Comparison of ENCODE assay signal across 9 mouse cellular contexts in genomic region chr4:46731590-46731989, GRCm38 (mm10).
DNase-seq lines count a peak whose midpoint lies in the region; ATAC-seq and TF ChIP-seq lines count a peak whose summit lies in the region.
"Had no signal": no experiment of that assay in that cellular context is flagged by ENCODE, and none has a peak within 500 bp of the region (broad histone marks: within the 10 kb centered on the region; RNA-seq: fewer than 3 reads in every experiment).

No protein-coding gene starts in this region.

- H3K9ac ChIP-seq in embryonic facial prominence, embryonic 11.5 days (replicated peaks; ENCODE audit: low read length) = no peak overlapping the region
- no peak overlapping the region for H3K9ac ChIP-seq in hindbrain, embryonic 15.5 days
- H3K9ac ChIP-seq in midbrain, postnatal 0 days (replicated peaks; ENCODE audit: low read length, poor library complexity, severe bottlenecking) = no peak overlapping the region
- H3K9ac ChIP-seq: lung, embryonic 14.5 days had no signal

- H3K4me1 ChIP-seq in embryonic facial prominence, embryonic 11.5 days (ENCODE audit: control insufficient read depth, insufficient read depth, low read length) = no peaks in the 10 kb centered on the region; the same call in 1 of the 2 replicates
- peaks cover 59% of the 10 kb centered on the region for H3K4me1 ChIP-seq in hindbrain, embryonic 15.5 days (replicated peaks)
- peaks cover 15% of the 10 kb centered on the region; the same call in 1 of the 2 replicates for H3K4me1 ChIP-seq in midbrain, postnatal 0 days (ENCODE audit: insufficient read depth, low read length)

- H3K4me2 ChIP-seq in embryonic facial prominence, embryonic 11.5 days (ENCODE audit: low read depth, low read length) = no peak overlapping the region
- H3K4me2 ChIP-seq in hindbrain, embryonic 15.5 days = no peak overlapping the region
- H3K4me2 ChIP-seq in midbrain, postnatal 0 days (ENCODE audit: low read depth, low read length, poor library complexity, severe bottlenecking) = no peak overlapping the region
- H3K4me2 ChIP-seq: lung, embryonic 14.5 days had no signal

- H3K4me3 ChIP-seq in embryonic facial prominence, embryonic 11.5 days (ENCODE audit: low read depth, low read length) = no peak overlapping the region
- H3K4me3 ChIP-seq in hindbrain, embryonic 15.5 days = no peak overlapping the region
- no peak overlapping the region for H3K4me3 ChIP-seq in midbrain, postnatal 0 days (ENCODE audit: low read depth, low read length)

- H3K27ac ChIP-seq in embryonic facial prominence, embryonic 11.5 days (replicated peaks; ENCODE audit: low read depth, low read length) = no peak overlapping the region
- H3K27ac ChIP-seq in hindbrain, embryonic 15.5 days (replicated peaks) = peak overlapping the region; percentile 52
- H3K27ac ChIP-seq in midbrain, postnatal 0 days (ENCODE audit: low read depth, low read length) = peak overlapping the region; percentile 47

- H3K27me3 ChIP-seq in embryonic facial prominence, embryonic 11.5 days (ENCODE audit: control insufficient read depth, insufficient read depth, low read length) = no peaks in the 10 kb centered on the region
- no peaks in the 10 kb centered on the region for H3K27me3 ChIP-seq in hindbrain, embryonic 15.5 days
- no peaks in the 10 kb centered on the region for H3K27me3 ChIP-seq in midbrain, postnatal 0 days (ENCODE audit: insufficient read depth, low read length)

- 21% methylated on average over 8 of the region's 8 CpGs for WGBS in embryonic facial prominence, embryonic 11.5 days
- 12% methylated on average over 8 of the region's 8 CpGs for WGBS in hindbrain, embryonic 15.5 days
- 14% methylated on average over 8 of the region's 8 CpGs for WGBS in midbrain, postnatal 0 days

- no peaks in the 10 kb centered on the region for H3K36me3 ChIP-seq in embryonic facial prominence, embryonic 11.5 days (replicated peaks; ENCODE audit: control insufficient read depth, insufficient read depth, low read depth, low read length)
- H3K36me3 ChIP-seq in hindbrain, embryonic 15.5 days = peaks cover 4% of the 10 kb centered on the region; the same call in 1 of the 2 replicates
- H3K36me3 ChIP-seq in midbrain, postnatal 0 days (ENCODE audit: insufficient read depth, low read length) = peaks cover 25% of the 10 kb centered on the region

- TF ChIP-seq CTCF in midbrain, postnatal 0 days (IDR thresholded peaks at IDR 0.05) = no peak

- 0 out of 2 replicates have a peak, but pooled peaks have one; percentile 11 for ATAC-seq in frontal cortex, adult (ENCODE audit: low TSS enrichment)
- peak; percentile 22; the same call in 1 of the 2 replicates for ATAC-seq in embryonic facial prominence, embryonic 11.5 days (replicated peaks; ENCODE audit: insufficient number of reproducible peaks, low FRiP score, low TSS enrichment, low read depth)
- ATAC-seq in hindbrain, embryonic 15.5 days (ENCODE audit: low FRiP score, low read depth) = 0 out of 2 replicates have a peak, but pooled peaks have one; percentile 15
- ATAC-seq in midbrain, postnatal 0 days (ENCODE audit: low FRiP score) = no peak
- no peak for ATAC-seq in cerebellum, adult (ENCODE audit: insufficient number of reproducible peaks, low FRiP score, low TSS enrichment)

- H3K9me3 ChIP-seq in embryonic facial prominence, embryonic 11.5 days (replicated peaks; ENCODE audit: control insufficient read depth, low read length) = no peaks in the 10 kb centered on the region
- no peaks in the 10 kb centered on the region for H3K9me3 ChIP-seq in hindbrain, embryonic 15.5 days
- no peaks in the 10 kb centered on the region for H3K9me3 ChIP-seq in midbrain, postnatal 0 days (ENCODE audit: low read length)

- DNase-seq in frontal cortex, postnatal 36 days (ENCODE audit: low spot score in 2 of 2) = no peak
- peak; percentile 35 for DNase-seq in embryonic facial prominence, embryonic 11.5 days (ENCODE audit: low spot score)
- DNase-seq in midbrain, postnatal 0 days (ENCODE audit: low spot score) = peak; percentile 57
- no peak for DNase-seq in lung, postnatal 14 days
- no peak for DNase-seq in layer of hippocampus, adult 18-20 months (ENCODE audit: low spot score in 2 of 2)
- DNase-seq: lung, embryonic 14.5 days had no signal

Comparison
In these comparisons a context has a peak if more than half of its experiments do, and no peak if none do; other contexts are left out.
1. ATAC-seq: peak in frontal cortex, adult (single experiment), embryonic facial prominence, embryonic 11.5 days (single experiment) and hindbrain, embryonic 15.5 days (single experiment); none in midbrain, postnatal 0 days (single experiment) and cerebellum, adult (single experiment).
2. DNase-seq: peak in embryonic facial prominence, embryonic 11.5 days (single experiment) and midbrain, postnatal 0 days (single experiment); none in frontal cortex, postnatal 36 days (0 of 2), lung, postnatal 14 days (single experiment) and layer of hippocampus, adult 18-20 months (0 of 2).